8 mouse cellular contexts compared by ENCODE assay signal in genomic region chr15:89140659-89141252, GRCm38 (mm10). TPM values are rescaled to one million over a fixed set of nuclear protein-coding genes. Genes with fewer than 3 reads are reported as not detected.
DNase-seq lines count a peak whose midpoint lies in the region; ATAC-seq lines count a peak whose summit lies in the region.

Gene Mapk12 (minus strand): TSS chr15:89140703.

- H3K36me3 ChIP-seq in embryonic facial prominence, embryonic 12.5 days: no peaks in the 10 kb centered on the region
- no peaks in the 10 kb centered on the region for H3K36me3 ChIP-seq in heart, embryonic 12.5 days
- no peaks in the 10 kb centered on the region for H3K36me3 ChIP-seq in kidney, embryonic 16.5 days (ENCODE audit: insufficient read depth, low read length)

- ATAC-seq in CD4-positive, CD25-positive, alpha-beta regulatory T cell, adult 4 months: peak; percentile 58
- peak; percentile 30 for ATAC-seq in embryonic facial prominence, embryonic 12.5 days (ENCODE audit: insufficient number of reproducible peaks, insufficient read depth, low FRiP score, low TSS enrichment)
- peak; percentile 80 for ATAC-seq in heart, embryonic 12.5 days (ENCODE audit: insufficient number of reproducible peaks, low FRiP score)
- ATAC-seq in kidney, embryonic 16.5 days (ENCODE audit: low FRiP score, low TSS enrichment): peak; percentile 67

- peaks cover 19% of the 10 kb centered on the region; the same call in 1 of the 2 replicates for H3K4me1 ChIP-seq in embryonic facial prominence, embryonic 12.5 days
- peaks cover 38% of the 10 kb centered on the region for H3K4me1 ChIP-seq in heart, embryonic 12.5 days (replicated peaks)
- H3K4me1 ChIP-seq in kidney, embryonic 16.5 days (ENCODE audit: insufficient read depth, low read length): peaks cover 27% of the 10 kb centered on the region

- H3K9ac ChIP-seq in embryonic facial prominence, embryonic 12.5 days: peak within 1 kb of the TSS; percentile 66
- H3K9ac ChIP-seq in heart, embryonic 12.5 days: peak within 1 kb of the TSS; percentile 75
- peak within 1 kb of the TSS; percentile 68 for H3K9ac ChIP-seq in kidney, embryonic 16.5 days (replicated peaks; ENCODE audit: low read length)

- peak within 1 kb of the TSS; percentile 92 for H3K4me2 ChIP-seq in embryonic facial prominence, embryonic 12.5 days (replicated peaks)
- peak within 1 kb of the TSS; percentile 98 for H3K4me2 ChIP-seq in heart, embryonic 12.5 days
- H3K4me2 ChIP-seq in kidney, embryonic 16.5 days (replicated peaks; ENCODE audit: low read depth, low read length): peak within 1 kb of the TSS; percentile 96

- H3K27me3 ChIP-seq in embryonic facial prominence, embryonic 12.5 days: peaks cover 68% of the 10 kb centered on the region
- peaks cover 59% of the 10 kb centered on the region for H3K27me3 ChIP-seq in heart, embryonic 12.5 days (replicated peaks)
- peaks cover 14% of the 10 kb centered on the region for H3K27me3 ChIP-seq in kidney, embryonic 16.5 days (ENCODE audit: insufficient read depth, low read length)

- no peak within 1 kb of the TSS for H3K27ac ChIP-seq in embryonic facial prominence, embryonic 12.5 days
- peak within 1 kb of the TSS; percentile 7; the same call in 1 of the 2 replicates for H3K27ac ChIP-seq in heart, embryonic 12.5 days (ENCODE audit: poor library complexity, severe bottlenecking)
- H3K27ac ChIP-seq in kidney, embryonic 16.5 days (ENCODE audit: low read length): peak within 1 kb of the TSS; percentile 36

- WGBS in embryonic facial prominence, embryonic 12.5 days: 1% methylated on average over 21 of the region's 21 CpGs
- 2% methylated on average over 21 of the region's 21 CpGs for WGBS in heart, embryonic 12.5 days
- under 1% methylated on average over 21 of the region's 21 CpGs for WGBS in kidney, embryonic 16.5 days

- peak; percentile 33 to 56 for DNase-seq in adrenal gland, adult 18-20 months (ENCODE audit: low spot score in 2 of 2)
- peak; percentile 76 for DNase-seq in lung, postnatal 25 days (ENCODE audit: low spot score)
- DNase-seq in urinary bladder, postnatal 25 days (ENCODE audit: low spot score): peak; percentile 52
- no peak for DNase-seq in layer of hippocampus, adult 9-10 months (ENCODE audit: low spot score)

- H3K9me3 ChIP-seq in embryonic facial prominence, embryonic 12.5 days: no peaks in the 10 kb centered on the region
- no peaks in the 10 kb centered on the region for H3K9me3 ChIP-seq in heart, embryonic 12.5 days (replicated peaks)
- H3K9me3 ChIP-seq in kidney, embryonic 16.5 days (ENCODE audit: low read length): no peaks in the 10 kb centered on the region

- peak within 1 kb of the TSS; percentile 46 for H3K4me3 ChIP-seq in embryonic facial prominence, embryonic 12.5 days
- H3K4me3 ChIP-seq in heart, embryonic 12.5 days: peak within 1 kb of the TSS; percentile 75
- peak within 1 kb of the TSS; percentile 62 for H3K4me3 ChIP-seq in kidney, embryonic 16.5 days (ENCODE audit: low read length)

RNA-seq across cellular contexts. Expression of gene Mapk12, which starts in this region (rescaled TPM):
- 1 to 10 TPM; 5.2 to 5.6 TPM for polyA plus RNA-seq in CD4-positive, CD25-positive, alpha-beta regulatory T cell, adult 4 months (2017; shearing (Covaris generic))
- 1 to 10 TPM; 8.4 to 9.6 TPM for total RNA-seq in adrenal gland, adult 18-20 months (2021)
- 7.5 and 7.6 TPM in 2 replicates for polyA plus RNA-seq in embryonic facial prominence, embryonic 12.5 days (2016; fragmentation: Nextera tagmentation; extraction: Ambion mirVana)
- polyA plus RNA-seq in heart, embryonic 12.5 days (2016; fragmentation: Nextera tagmentation; extraction: Ambion mirVana): 19.9 and 20.1 TPM in 2 replicates
- 15.5 and 16.2 TPM in 2 replicates for polyA plus RNA-seq in kidney, embryonic 16.5 days (2015; fragmentation: Nextera tagmentation; extraction: Ambion mirVana)

Comparison
In these comparisons a context has a peak if more than half of its experiments do, and no peak if none do; other contexts are left out.
1. ATAC-seq: peak in every context shown above with its lines; median percentile 80 in heart, embryonic 12.5 days; 67 in kidney, embryonic 16.5 days; 58 in CD4-positive, CD25-positive, alpha-beta regulatory T cell, adult 4 months; 30 in embryonic facial prominence, embryonic 12.5 days.